Mouse (Mus musculus) right cerebral cortex, postnatal 10 days (tissue): ENCODE measurements at regions not wholly inside any gene's neighbourhood (a gene's known extent, or its start where the extent isn't known, plus 50 kb on each side); places are given as distances from the start of the nearest gene placed in this dataset.

Experiments used
- DNase-seq, 2 experiments: peaks; one replicate each; pipeline ENCODE4 v3.0.0; 2021; ENCODE audit warnings: low spot score in 2 of 2

DNA sequence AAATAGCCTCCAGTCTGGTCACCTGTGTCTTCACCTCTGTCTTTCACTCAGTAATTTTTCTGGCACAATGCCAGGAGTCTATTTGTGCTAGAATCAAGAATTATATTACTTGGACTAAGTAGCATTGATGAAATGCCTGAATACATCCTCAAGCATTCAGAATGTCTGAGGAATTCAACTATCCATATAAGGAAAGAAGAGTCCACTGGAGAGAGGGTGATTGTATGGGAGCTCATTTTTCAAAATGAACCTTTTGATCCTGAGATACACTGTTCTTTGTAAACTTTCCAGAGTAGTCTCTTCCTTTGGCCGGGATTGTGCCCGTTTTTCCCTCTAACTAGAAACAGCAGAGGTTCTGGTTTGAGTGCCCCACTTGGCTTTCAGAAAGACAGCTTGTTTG, 367.0 kb upstream of the Kif18a start:
- DNase-seq: no peak

DNA sequence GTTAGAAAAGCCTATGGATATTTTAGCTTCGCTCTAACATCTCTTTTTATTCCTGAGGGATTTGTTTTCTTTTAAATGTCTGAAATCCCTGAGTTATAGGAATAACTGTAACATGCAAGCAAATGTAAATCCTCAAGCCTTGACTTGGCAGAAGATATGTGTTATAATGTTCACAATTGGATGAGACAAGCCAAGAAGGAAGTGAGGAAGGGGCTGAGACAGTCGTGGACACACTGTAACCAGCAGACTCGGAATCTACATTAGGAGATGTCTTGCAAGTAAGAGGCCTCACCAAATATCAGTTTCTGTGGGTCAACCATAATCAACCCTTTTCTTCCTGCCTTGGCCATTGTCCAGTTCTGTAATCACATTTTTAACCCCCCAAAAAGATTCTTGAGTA, 366.6 kb upstream of the Kif18a start:
- DNase-seq: no peak

- no peak for DNase-seq
Measured at GRCm38 (mm10) chr2:108919500-108920045, 361.0 kb upstream of the Kif18a start.

DNA sequence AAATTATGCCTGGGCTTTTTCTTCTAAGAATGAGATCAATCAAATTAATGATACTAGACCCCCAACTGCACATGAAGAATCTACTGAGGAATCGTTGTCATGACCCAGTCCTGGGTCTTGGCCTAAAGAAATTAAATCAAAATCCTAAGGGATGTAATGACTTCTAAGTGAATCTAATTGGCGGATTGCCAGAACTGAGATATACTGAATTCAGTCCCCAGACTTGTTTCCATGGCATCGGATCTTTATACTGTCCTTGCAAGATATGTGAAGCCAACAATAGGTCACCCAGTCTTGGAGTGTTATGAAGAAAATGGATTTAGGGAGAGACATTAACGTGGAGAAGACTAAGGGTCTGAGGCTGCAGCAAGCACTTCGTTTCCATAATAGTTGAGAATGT, 360.4 kb upstream of the Kif18a start:
- no peak for DNase-seq

DNA sequence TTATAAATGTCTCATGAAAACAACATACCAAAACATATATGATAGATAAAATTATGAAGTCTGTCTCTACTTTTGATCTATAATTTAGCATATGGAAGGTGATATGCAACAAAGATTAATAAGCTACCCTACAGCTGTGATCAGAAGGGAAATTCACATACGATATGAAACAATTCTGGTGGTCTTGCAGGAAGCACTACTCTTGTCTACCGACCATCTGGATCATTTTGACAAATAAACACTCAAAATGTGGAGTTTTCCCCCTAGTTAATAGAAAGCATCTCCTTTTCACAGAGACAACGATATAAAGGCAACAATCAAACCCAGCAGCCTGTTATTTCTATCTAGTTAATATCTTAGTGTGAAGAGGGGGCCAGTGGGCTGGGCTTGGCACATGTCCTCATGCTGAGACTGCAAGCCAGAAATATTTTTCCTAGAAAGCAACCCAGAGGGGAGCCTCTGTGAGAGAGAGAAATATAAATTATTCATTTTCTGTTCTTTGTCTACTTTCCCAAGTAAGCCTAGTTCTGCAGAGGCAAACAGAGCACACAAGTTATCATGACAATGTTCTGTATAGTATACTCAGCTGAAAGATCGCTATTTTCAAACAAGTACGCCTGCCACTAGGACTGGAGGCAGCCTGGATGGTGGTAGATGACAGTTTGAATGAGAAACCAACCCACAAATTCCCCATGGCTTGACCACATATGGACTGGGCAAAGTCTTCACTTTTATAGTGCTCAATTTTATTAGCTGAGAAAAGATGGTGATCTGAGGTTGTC, 344.4 kb upstream of the Kif18a start:
- DNase-seq: no peak

DNA sequence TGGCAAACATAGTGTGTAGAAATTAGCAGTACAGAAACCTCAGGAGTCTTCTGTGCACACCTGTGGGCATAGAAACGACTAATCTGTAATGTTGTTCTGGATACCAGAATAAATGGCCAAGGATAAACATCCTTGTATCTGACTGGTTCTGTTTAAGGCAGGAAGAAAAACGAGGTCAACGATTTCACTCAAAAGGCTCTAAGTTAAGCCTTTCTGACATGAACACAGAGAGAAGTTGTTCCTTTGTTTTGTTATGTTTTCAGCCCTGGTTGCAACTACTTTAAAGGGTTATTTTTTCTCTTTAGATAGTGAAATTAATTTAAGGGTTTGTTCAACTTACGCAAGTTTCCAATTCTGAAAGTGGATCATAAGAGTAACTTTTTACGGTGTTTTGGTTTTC, 299.6 kb upstream of the Kif18a start:
- no peak for DNase-seq

GRCm38 (mm10) chr2:109016223-109016622, 264.3 kb upstream of the Kif18a start:
- no peak for DNase-seq

GRCm38 (mm10) chr2:109017018-109017707, 263.4 kb upstream of the Kif18a start:
- no peak for DNase-seq

DNA sequence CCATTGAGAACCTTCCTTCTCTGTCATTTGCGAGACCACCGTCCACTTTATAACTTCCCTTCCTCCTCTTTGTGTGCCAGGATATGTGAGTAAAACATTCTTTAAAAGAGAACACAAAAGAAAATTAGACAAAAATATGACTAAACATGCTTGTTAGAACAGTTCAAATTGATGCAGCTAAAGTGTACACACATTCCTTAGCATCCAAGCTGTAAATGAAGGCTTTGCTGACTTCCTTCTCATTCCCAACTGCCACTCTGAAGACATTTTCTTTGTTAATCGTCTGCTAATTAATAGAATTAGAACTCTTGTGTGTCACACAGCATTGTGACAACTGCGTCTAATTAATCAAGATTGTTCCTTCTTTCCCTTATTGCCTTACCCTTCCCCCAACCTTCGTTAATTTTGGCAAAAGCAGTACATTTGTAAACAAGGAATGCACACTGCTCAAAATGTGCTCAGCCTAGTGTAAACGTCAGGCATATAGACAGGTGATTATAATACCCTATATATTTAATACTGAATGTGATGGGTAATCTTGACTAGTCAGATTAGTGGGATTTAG, 242.3 kb upstream of the Kif18a start:
- no peak for DNase-seq
